Mouse (Mus musculus): ENCODE data around the gene Sfrp4. TPM values are rescaled to one million over a fixed set of nuclear protein-coding genes. Genes with fewer than 3 reads are reported as not detected.
A peak's percentile ranks its signal among the peaks of the same experiment; 100 is the strongest.
"Not testable (repeated sequence)": the region's sequence is repeated elsewhere in the genome, so short reads cannot be mapped to it uniquely, and the experiment has no call there.

Gene Sfrp4
- total RNA-seq (2014; rRNA removed) (0.09 and 0.20 TPM in 2 replicates), polyA plus RNA-seq (2012; rRNA removed) (0.02 TPM in 1 of 2 replicates, not detected in the other)

GRCm38 (mm10) chr13:19622573-19623227 is at the start of gene Sfrp4:
Sfrp4 (plus strand) TSS chr13:19623104.
- WGBS, result 3% methylated on average over 25 of the region's 25 CpGs
- Histone ChIP-seq H3K4me1 (ENCODE audit: control insufficient read depth, insufficient read depth, low read length) (peaks cover 6% of the 10 kb centered on the region; the same call in 1 of the 2 replicates), H3K4me3 (ENCODE audit: insufficient read depth, low read depth, low read length) (peak within 1 kb of the TSS; percentile 51; the same call in 1 of the 2 replicates), H3K9ac (ENCODE audit: low read depth, low read length) (peak within 1 kb of the TSS; percentile 32; the same call in 1 of the 2 replicates), H3K27ac (replicated peaks; ENCODE audit: insufficient read depth, low read depth, low read length) (no peak within 1 kb of the TSS), H3K27me3 (ENCODE audit: control insufficient read depth, insufficient read depth, low read length) (peaks cover 5% of the 10 kb centered on the region), H3K79me2 (ENCODE audit: control insufficient read depth, insufficient read depth, low read length) (no peaks in the 10 kb centered on the region), H3K36me3 (ENCODE audit: control insufficient read depth, insufficient read depth, low read length) (no peaks in the 10 kb centered on the region)
- DNase-seq (ENCODE audit: extremely low read depth, low read depth, low spot score), result peak; percentile 47
- TF ChIP-seq POLR2A (IDR thresholded peaks at IDR 0.05; ENCODE audit: extremely low read depth, insufficient read depth, low read length), result no peak
- peak; percentile 24; the same call in 1 of the 2 replicates for TF ChIP-seq CTCF (IDR thresholded peaks at IDR 0.05; ENCODE audit: low read depth, low read length)

GRCm38 (mm10) chr13:19574723-19575122 is 48.2 kb upstream of the Sfrp4 start:
- H3K27me3 ChIP-seq (ENCODE audit: control insufficient read depth, insufficient read depth, low read length); H3K9ac ChIP-seq (ENCODE audit: low read depth, low read length); H3K79me2 ChIP-seq (ENCODE audit: control insufficient read depth, insufficient read depth, low read length); H3K36me3 ChIP-seq (ENCODE audit: control insufficient read depth, insufficient read depth, low read length); DNase-seq (ENCODE audit: extremely low read depth, low read depth, low spot score); H3K27ac ChIP-seq (replicated peaks; ENCODE audit: insufficient read depth, low read depth, low read length); H3K4me3 ChIP-seq (ENCODE audit: insufficient read depth, low read depth, low read length); H3K4me1 ChIP-seq (ENCODE audit: control insufficient read depth, insufficient read depth, low read length): not testable (repeated sequence)
- 80% methylated on average over 2 of the region's 2 CpGs for WGBS

- Histone ChIP-seq H3K4me3 (ENCODE audit: insufficient read depth, low read depth, low read length) (no peak overlapping the region), H3K9ac (ENCODE audit: low read depth, low read length) (no peak overlapping the region), H3K79me2 (ENCODE audit: control insufficient read depth, insufficient read depth, low read length) (no peaks in the 10 kb centered on the region), H3K27me3 (ENCODE audit: control insufficient read depth, insufficient read depth, low read length) (no peaks in the 10 kb centered on the region), H3K36me3 (ENCODE audit: control insufficient read depth, insufficient read depth, low read length) (no peaks in the 10 kb centered on the region), H3K27ac (replicated peaks; ENCODE audit: insufficient read depth, low read depth, low read length) (no peak overlapping the region), H3K4me1 (ENCODE audit: control insufficient read depth, insufficient read depth, low read length) (no peaks in the 10 kb centered on the region)
- 83% methylated on average over 3 of the region's 3 CpGs for WGBS
- no peak for TF ChIP-seq POLR2A (IDR thresholded peaks at IDR 0.05; ENCODE audit: extremely low read depth, insufficient read depth, low read length)
- no peak for TF ChIP-seq CTCF (IDR thresholded peaks at IDR 0.05; ENCODE audit: low read depth, low read length)
- no peak for DNase-seq (ENCODE audit: extremely low read depth, low read depth, low spot score)
Observed at GRCm38 (mm10) chr13:19575947-19576346, 47.0 kb upstream of the Sfrp4 start.

GRCm38 (mm10) chr13:19590996-19591759 is 31.7 kb upstream of the Sfrp4 start:
- Histone ChIP-seq H3K27ac (replicated peaks; ENCODE audit: insufficient read depth, low read depth, low read length) (no peak overlapping the region), H3K79me2 (ENCODE audit: control insufficient read depth, insufficient read depth, low read length) (no peaks in the 10 kb centered on the region), H3K4me3 (ENCODE audit: insufficient read depth, low read depth, low read length) (no peak overlapping the region), H3K4me1 (ENCODE audit: control insufficient read depth, insufficient read depth, low read length) (no peaks in the 10 kb centered on the region), H3K9ac (ENCODE audit: low read depth, low read length) (no peak overlapping the region), H3K27me3 (ENCODE audit: control insufficient read depth, insufficient read depth, low read length) (no peaks in the 10 kb centered on the region), H3K36me3 (ENCODE audit: control insufficient read depth, insufficient read depth, low read length) (no peaks in the 10 kb centered on the region)
- no peak for TF ChIP-seq POLR2A (IDR thresholded peaks at IDR 0.05; ENCODE audit: extremely low read depth, insufficient read depth, low read length)
- WGBS, result 77% methylated on average over 3 of the region's 3 CpGs
- DNase-seq (ENCODE audit: extremely low read depth, low read depth, low spot score), result no peak

GRCm38 (mm10) chr13:19595141-19595540 is 27.8 kb upstream of the Sfrp4 start:
- WGBS, result 92% methylated on average over 1 of the region's 1 CpGs

GRCm38 (mm10) chr13:19599242-19599641 is 23.7 kb upstream of the Sfrp4 start:
- H3K79me2 ChIP-seq (ENCODE audit: control insufficient read depth, insufficient read depth, low read length), result no peaks in the 10 kb centered on the region
- WGBS, result 63% methylated on average over 6 of the region's 6 CpGs
- H3K27ac ChIP-seq (replicated peaks; ENCODE audit: insufficient read depth, low read depth, low read length), result no peak overlapping the region
- no peaks in the 10 kb centered on the region for H3K36me3 ChIP-seq (ENCODE audit: control insufficient read depth, insufficient read depth, low read length)
- H3K9ac ChIP-seq (ENCODE audit: low read depth, low read length), result no peak overlapping the region
- no peak for TF ChIP-seq POLR2A (IDR thresholded peaks at IDR 0.05; ENCODE audit: extremely low read depth, insufficient read depth, low read length)
- no peak for TF ChIP-seq CTCF (IDR thresholded peaks at IDR 0.05; ENCODE audit: low read depth, low read length)
- DNase-seq (ENCODE audit: extremely low read depth, low read depth, low spot score), result peak; percentile 25
- no peak overlapping the region for H3K4me3 ChIP-seq (ENCODE audit: insufficient read depth, low read depth, low read length)
- H3K4me1 ChIP-seq (ENCODE audit: control insufficient read depth, insufficient read depth, low read length), result no peaks in the 10 kb centered on the region
- H3K27me3 ChIP-seq (ENCODE audit: control insufficient read depth, insufficient read depth, low read length), result no peaks in the 10 kb centered on the region

More at GRCm38 (mm10) chr13:19595141-19595540, 27.8 kb upstream of the Sfrp4 start:
- Histone ChIP-seq H3K4me3 (ENCODE audit: insufficient read depth, low read depth, low read length) (no peak overlapping the region), H3K36me3 (ENCODE audit: control insufficient read depth, insufficient read depth, low read length) (no peaks in the 10 kb centered on the region), H3K9ac (ENCODE audit: low read depth, low read length) (no peak overlapping the region), H3K4me1 (ENCODE audit: control insufficient read depth, insufficient read depth, low read length) (no peaks in the 10 kb centered on the region), H3K27ac (replicated peaks; ENCODE audit: insufficient read depth, low read depth, low read length) (no peak overlapping the region), H3K27me3 (ENCODE audit: control insufficient read depth, insufficient read depth, low read length) (no peaks in the 10 kb centered on the region), H3K79me2 (ENCODE audit: control insufficient read depth, insufficient read depth, low read length) (no peaks in the 10 kb centered on the region)
- no peak for DNase-seq (ENCODE audit: extremely low read depth, low read depth, low spot score)
- TF ChIP-seq POLR2A (IDR thresholded peaks at IDR 0.05; ENCODE audit: extremely low read depth, insufficient read depth, low read length), result no peak
- TF ChIP-seq CTCF (IDR thresholded peaks at IDR 0.05; ENCODE audit: low read depth, low read length), result no peak

Data from liver, adult 2 months (tissue).